Mouse (Mus musculus): ENCODE measurements around the gene Nprl3. TPM values are rescaled to one million over a fixed set of nuclear protein-coding genes. Genes with fewer than 3 reads are reported as not detected.
A peak's percentile ranks its signal among the peaks of the same experiment; 100 is the strongest.

Gene Nprl3
- polyA plus RNA-seq, 1 experiment = 118 TPM

GRCm38 (mm10) chr11:32186031-32186430 lies 81.5 kb downstream of the Nprl3 start:
- no peaks in the 10 kb centered on the region for H3K27me3 ChIP-seq (ENCODE audit: control insufficient read depth, insufficient read depth, low read length)
- DNase-seq = no peak
- H3K4me1 ChIP-seq (replicated peaks; ENCODE audit: control insufficient read depth, insufficient read depth, low read length) = no peaks in the 10 kb centered on the region
- TF ChIP-seq POLR2A (IDR thresholded peaks at IDR 0.05; ENCODE audit: control insufficient read depth, extremely low read depth, insufficient read depth, low read length, poor library complexity) (no peak), CTCF (IDR thresholded peaks at IDR 0.05; ENCODE audit: borderline replicate concordance, control insufficient read depth, extremely low read depth, insufficient read depth, low read length, poor library complexity) (no peak)
- WGBS = 91% methylated on average over 3 of the region's 3 CpGs
- H3K4me3 ChIP-seq (ENCODE audit: control insufficient read depth, insufficient read depth, low read length) = no peak overlapping the region
- no peaks in the 10 kb centered on the region for H3K36me3 ChIP-seq (ENCODE audit: control insufficient read depth, insufficient read depth, low read length)
- no peak overlapping the region for H3K27ac ChIP-seq (ENCODE audit: control insufficient read depth, insufficient read depth, low read length)

GRCm38 (mm10) chr11:32184469-32184868 lies 83.0 kb downstream of the Nprl3 start:
- H3K27me3 ChIP-seq (ENCODE audit: control insufficient read depth, insufficient read depth, low read length) = no peaks in the 10 kb centered on the region
- DNase-seq = no peak
- no peaks in the 10 kb centered on the region for H3K4me1 ChIP-seq (replicated peaks; ENCODE audit: control insufficient read depth, insufficient read depth, low read length)
- H3K27ac ChIP-seq (ENCODE audit: control insufficient read depth, insufficient read depth, low read length) = no peak overlapping the region
- 95% methylated on average over 8 of the region's 8 CpGs for WGBS
- no peak overlapping the region for H3K4me3 ChIP-seq (ENCODE audit: control insufficient read depth, insufficient read depth, low read length)
- no peak for TF ChIP-seq POLR2A (IDR thresholded peaks at IDR 0.05; ENCODE audit: control insufficient read depth, extremely low read depth, insufficient read depth, low read length, poor library complexity)
- no peak for TF ChIP-seq CTCF (IDR thresholded peaks at IDR 0.05; ENCODE audit: borderline replicate concordance, control insufficient read depth, extremely low read depth, insufficient read depth, low read length, poor library complexity)
- no peaks in the 10 kb centered on the region for H3K36me3 ChIP-seq (ENCODE audit: control insufficient read depth, insufficient read depth, low read length)

DNA sequence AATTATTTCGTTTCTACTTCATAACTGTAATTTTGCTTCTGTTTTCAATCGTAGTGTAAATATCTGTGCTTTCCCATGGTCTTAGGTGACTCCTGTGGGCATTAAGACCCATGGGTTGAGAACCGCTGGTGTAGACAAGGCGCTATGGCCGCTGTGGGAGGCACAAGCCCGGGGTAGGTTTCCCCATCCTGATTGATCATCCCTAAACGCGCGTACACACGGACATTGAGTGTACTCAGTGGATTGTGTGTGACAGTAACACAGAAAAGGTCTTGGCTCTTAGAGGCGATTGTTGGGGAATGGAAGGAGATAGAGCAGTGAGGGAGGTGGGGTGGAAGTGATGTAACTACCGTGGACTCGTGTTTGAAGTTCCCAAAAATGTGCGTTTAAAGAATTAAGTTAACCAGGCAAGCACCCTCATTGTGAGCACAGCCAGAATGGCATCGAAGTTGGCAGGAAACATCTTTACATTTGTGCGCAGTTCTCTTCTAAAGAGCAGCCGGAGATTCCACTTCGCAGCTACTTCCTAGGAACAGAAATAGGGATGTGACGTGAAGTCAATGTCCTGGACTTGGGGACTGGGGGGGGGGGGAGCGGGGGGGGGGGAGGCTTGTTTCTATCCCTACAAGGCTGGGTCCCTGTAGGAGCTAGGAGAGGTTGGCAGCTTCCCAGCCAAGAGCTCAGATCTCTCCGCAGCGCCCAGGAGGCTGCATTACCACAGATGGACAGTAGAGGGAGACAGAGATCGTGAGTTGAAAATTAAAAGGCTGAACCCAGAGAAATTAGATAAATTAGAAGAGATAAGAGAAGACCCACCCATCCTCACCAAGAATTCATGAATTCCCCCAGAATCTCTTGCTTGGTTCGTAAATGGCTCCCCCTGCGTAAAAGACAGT lies 85.3 kb downstream of the Nprl3 start:
- no peaks in the 10 kb centered on the region for H3K4me1 ChIP-seq (replicated peaks; ENCODE audit: control insufficient read depth, insufficient read depth, low read length)
- H3K27ac ChIP-seq (ENCODE audit: control insufficient read depth, insufficient read depth, low read length) = no peak overlapping the region
- no peaks in the 10 kb centered on the region for H3K27me3 ChIP-seq (ENCODE audit: control insufficient read depth, insufficient read depth, low read length)
- H3K36me3 ChIP-seq (ENCODE audit: control insufficient read depth, insufficient read depth, low read length) = no peaks in the 10 kb centered on the region
- DNase-seq = peak; percentile 78
- 46% methylated on average over 25 of the region's 25 CpGs for WGBS
- TF ChIP-seq CTCF (IDR thresholded peaks at IDR 0.05; ENCODE audit: borderline replicate concordance, control insufficient read depth, extremely low read depth, insufficient read depth, low read length, poor library complexity) = peak; percentile 53; the same call in 1 of the 2 replicates
- TF ChIP-seq POLR2A (IDR thresholded peaks at IDR 0.05; ENCODE audit: control insufficient read depth, extremely low read depth, insufficient read depth, low read length, poor library complexity) = no peak
- H3K4me3 ChIP-seq (ENCODE audit: control insufficient read depth, insufficient read depth, low read length) = no peak overlapping the region

- WGBS = 93% methylated on average over 4 of the region's 4 CpGs
- H3K4me3 ChIP-seq (ENCODE audit: control insufficient read depth, insufficient read depth, low read length) = no peak overlapping the region
- H3K27ac ChIP-seq (ENCODE audit: control insufficient read depth, insufficient read depth, low read length) = no peak overlapping the region
- H3K4me1 ChIP-seq (replicated peaks; ENCODE audit: control insufficient read depth, insufficient read depth, low read length) = no peaks in the 10 kb centered on the region
- no peaks in the 10 kb centered on the region for H3K27me3 ChIP-seq (ENCODE audit: control insufficient read depth, insufficient read depth, low read length)
- TF ChIP-seq POLR2A (IDR thresholded peaks at IDR 0.05; ENCODE audit: control insufficient read depth, extremely low read depth, insufficient read depth, low read length, poor library complexity) = no peak
- no peak for TF ChIP-seq CTCF (IDR thresholded peaks at IDR 0.05; ENCODE audit: borderline replicate concordance, control insufficient read depth, extremely low read depth, insufficient read depth, low read length, poor library complexity)
- no peaks in the 10 kb centered on the region for H3K36me3 ChIP-seq (ENCODE audit: control insufficient read depth, insufficient read depth, low read length)
- no peak for DNase-seq
These were observed 86.3 kb downstream of the Nprl3 start for GRCm38 (mm10) chr11:32181246-32181645.

- 100% methylated on average over 1 of the region's 1 CpGs for WGBS
- no peak for DNase-seq
- no peaks in the 10 kb centered on the region for H3K36me3 ChIP-seq (ENCODE audit: control insufficient read depth, insufficient read depth, low read length)
- no peak overlapping the region for H3K27ac ChIP-seq (ENCODE audit: control insufficient read depth, insufficient read depth, low read length)
- no peak overlapping the region for H3K4me3 ChIP-seq (ENCODE audit: control insufficient read depth, insufficient read depth, low read length)
- H3K27me3 ChIP-seq (ENCODE audit: control insufficient read depth, insufficient read depth, low read length) = no peaks in the 10 kb centered on the region
- TF ChIP-seq POLR2A (IDR thresholded peaks at IDR 0.05; ENCODE audit: control insufficient read depth, extremely low read depth, insufficient read depth, low read length, poor library complexity) (no peak), CTCF (IDR thresholded peaks at IDR 0.05; ENCODE audit: borderline replicate concordance, control insufficient read depth, extremely low read depth, insufficient read depth, low read length, poor library complexity) (no peak)
- no peaks in the 10 kb centered on the region for H3K4me1 ChIP-seq (replicated peaks; ENCODE audit: control insufficient read depth, insufficient read depth, low read length)
These were observed 89.0 kb downstream of the Nprl3 start for GRCm38 (mm10) chr11:32178506-32178905.

Other genes starting within 250 kb of the Nprl3 start
- 16.4 and 19.9 TPM in 2 replicates for gene Il9r, start 67.4 kb downstream of the Nprl3 start, polyA plus RNA-seq (2012; rRNA removed)
- gene Snrnp25, start 62.3 kb downstream of the Nprl3 start, polyA plus RNA-seq (2012; rRNA removed) = 56.3 and 66.1 TPM in 2 replicates
- gene Rhbdf1, start 45.4 kb downstream of the Nprl3 start, polyA plus RNA-seq (2012; rRNA removed) = 29.9 and 44.9 TPM in 2 replicates
- 21.0 and 25.5 TPM in 2 replicates for gene Mpg, start 41.2 kb downstream of the Nprl3 start, polyA plus RNA-seq (2012; rRNA removed)
- gene Hba-x, start 8.7 kb upstream of the Nprl3 start, polyA plus RNA-seq (2012; rRNA removed) = 1.3 and 1.9 TPM in 2 replicates
- gene Hba-a1, start 15.8 kb upstream of the Nprl3 start, polyA plus RNA-seq (2012; rRNA removed) = 1,371 and 1,698 TPM in 2 replicates
- 0.23 TPM in 1 of 2 replicates, not detected in the other for gene Hbq1b, start 19.3 kb upstream of the Nprl3 start, polyA plus RNA-seq (2012; rRNA removed)
- gene Hba-a2, start 28.8 kb upstream of the Nprl3 start, polyA plus RNA-seq (2012; rRNA removed) = 2,237 and 2,638 TPM in 2 replicates
- 0.27 TPM in 1 of 2 replicates, not detected in the other for gene Hbq1a, start 32.4 kb upstream of the Nprl3 start, polyA plus RNA-seq (2012; rRNA removed)
- 6.8 and 7.5 TPM in 2 replicates for gene Sh3pxd2b, start 80.1 kb upstream of the Nprl3 start, polyA plus RNA-seq (2012; rRNA removed)
- gene Ubtd2, start 187.7 kb upstream of the Nprl3 start, polyA plus RNA-seq (2012; rRNA removed) = 8.7 and 9.1 TPM in 2 replicates

Data from thymus, adult 2 months (tissue).